Mouse (Mus musculus) c-Kit-positive CD71-positive TER-119-positive erythroid progenitor cells, embryonic 14.5 days (primary cell): ENCODE results near the gene Tor4a.

Experiments
- DNase-seq: peaks from one replicate; pipeline ENCODE4 v3.0.0-alpha.2; 2013; ENCODE audit warnings: low spot score

Tor4a gene

GRCm38 (mm10) chr2:25170326-25171100 is 26.2 kb downstream of the Tor4a start:
- DNase-seq = no peak

- DNase-seq = no peak
These were observed 26.9 kb downstream of the Tor4a start for GRCm38 (mm10) chr2:25169778-25170177.

GRCm38 (mm10) chr2:25168665-25168978 is 28.1 kb downstream of the Tor4a start:
- no peak for DNase-seq

- DNase-seq = no peak
These were observed 28.6 kb downstream of the Tor4a start for GRCm38 (mm10) chr2:25167919-25168664.

GRCm38 (mm10) chr2:25167481-25167880 is 29.2 kb downstream of the Tor4a start:
- DNase-seq = no peak

- peak; percentile 65 for DNase-seq
These were observed 39.0 kb downstream of the Tor4a start for GRCm38 (mm10) chr2:25157655-25158054.

- no peak for DNase-seq
These were observed 39.7 kb downstream of the Tor4a start for GRCm38 (mm10) chr2:25156990-25157389.

- DNase-seq = no peak
These were observed 40.5 kb downstream of the Tor4a start for GRCm38 (mm10) chr2:25156177-25156576.

- no peak for DNase-seq
These were observed 45.3 kb downstream of the Tor4a start for GRCm38 (mm10) chr2:25151280-25151956.

- DNase-seq = no peak
These were observed 47.0 kb downstream of the Tor4a start for GRCm38 (mm10) chr2:25149643-25150042.

- no peak for DNase-seq
These were observed 48.8 kb downstream of the Tor4a start for GRCm38 (mm10) chr2:25147892-25148291.

- no peak for DNase-seq
These were observed 49.3 kb downstream of the Tor4a start for GRCm38 (mm10) chr2:25147398-25147797.

- no peak for DNase-seq
These were observed 51.3 kb downstream of the Tor4a start for GRCm38 (mm10) chr2:25145346-25145745.
